In the genomic region with DNA sequence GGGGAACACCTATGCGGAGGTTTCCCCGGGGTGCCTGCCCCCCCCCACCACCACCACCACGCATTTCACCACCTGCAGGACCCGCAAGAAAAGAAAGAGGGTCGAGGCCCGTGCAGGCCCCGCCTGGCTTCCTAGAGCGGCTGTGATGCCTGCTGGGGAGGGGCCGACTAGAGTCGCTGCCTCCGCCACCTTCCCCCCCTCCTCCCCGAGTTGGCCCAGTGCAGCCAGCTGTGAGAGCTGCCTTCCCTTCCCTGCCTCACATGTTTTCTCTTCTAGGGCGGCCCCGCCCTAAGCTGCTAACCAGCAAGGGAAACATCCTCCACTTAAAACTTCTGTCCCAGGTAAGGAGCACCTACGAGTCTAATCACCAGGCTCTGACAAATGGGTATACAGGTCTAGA, we compare ENCODE assay signal across 8 mouse cellular contexts. TPM values are rescaled to one million over a fixed set of nuclear protein-coding genes. Genes with fewer than 3 reads are reported as not detected.
DNase-seq lines count a peak whose midpoint lies in the region; ATAC-seq and TF ChIP-seq lines count a peak whose summit lies in the region.
"Not testable (repeated sequence)": the region's sequence is repeated elsewhere in the genome, so short reads cannot be mapped to it uniquely, and the experiment has no call there.

No protein-coding gene starts in this region.

- peak overlapping the region; percentile 67 for H3K4me3 ChIP-seq in E14TG2a.4 (replicated peaks; ENCODE audit: low read length)
- H3K4me3 ChIP-seq in embryonic facial prominence, embryonic 10.5 days: peak overlapping the region; percentile 47
- H3K4me3 ChIP-seq in forebrain, embryonic 14.5 days (ENCODE audit: low read depth, low read length); liver, embryonic 11.5 days (ENCODE audit: low read depth, low read length): not testable (repeated sequence)
- H3K4me3 ChIP-seq in hindbrain, embryonic 12.5 days: peak overlapping the region; percentile 20
- H3K4me3 ChIP-seq in kidney, embryonic 16.5 days (ENCODE audit: low read length): peak overlapping the region; percentile 26; the same call in 1 of the 2 replicates
- 0 out of 2 replicates have a peak overlapping the region, but pooled peaks have one; percentile 15 for H3K4me3 ChIP-seq in midbrain, embryonic 13.5 days (replicated peaks)
- peak overlapping the region; percentile 26 for H3K4me3 ChIP-seq in stomach, embryonic 16.5 days (replicated peaks; ENCODE audit: low read length)

- not testable (repeated sequence) for ATAC-seq in forebrain, embryonic 14.5 days; hindbrain, embryonic 12.5 days (ENCODE audit: low FRiP score); kidney, embryonic 16.5 days (ENCODE audit: low FRiP score, low TSS enrichment); liver, embryonic 11.5 days (replicated peaks; ENCODE audit: low FRiP score); midbrain, embryonic 13.5 days; stomach, embryonic 16.5 days (ENCODE audit: insufficient read depth, low FRiP score)

- not testable (repeated sequence) for H3K27me3 ChIP-seq in E14TG2a.4 (ENCODE audit: insufficient read depth, low read length); embryonic facial prominence, embryonic 10.5 days (replicated peaks; ENCODE audit: low read depth, poor library complexity, severe bottlenecking); forebrain, embryonic 14.5 days (replicated peaks; ENCODE audit: control insufficient read depth, insufficient read depth, low read length); hindbrain, embryonic 12.5 days; kidney, embryonic 16.5 days (ENCODE audit: insufficient read depth, low read length); liver, embryonic 11.5 days (replicated peaks; ENCODE audit: control insufficient read depth, insufficient read depth, low read length); midbrain, embryonic 13.5 days; stomach, embryonic 16.5 days (ENCODE audit: control insufficient read depth, insufficient read depth, low read length)

- H3K9ac ChIP-seq in forebrain, embryonic 14.5 days (ENCODE audit: low read length); kidney, embryonic 16.5 days (replicated peaks; ENCODE audit: low read length); liver, embryonic 11.5 days (ENCODE audit: low read depth, low read length); midbrain, embryonic 13.5 days (replicated peaks): not testable (repeated sequence)
- peak overlapping the region; percentile 13; the same call in 1 of the 2 replicates for H3K9ac ChIP-seq in hindbrain, embryonic 12.5 days
- 0 out of 2 replicates have a peak overlapping the region, but pooled peaks have one; percentile 43 for H3K9ac ChIP-seq in stomach, embryonic 16.5 days (ENCODE audit: low read length)

- H3K4me2 ChIP-seq in forebrain, embryonic 14.5 days (ENCODE audit: low read length): 0 out of 2 replicates have a peak overlapping the region, but pooled peaks have one; percentile 7
- H3K4me2 ChIP-seq in hindbrain, embryonic 12.5 days (replicated peaks): peak overlapping the region; percentile 44
- H3K4me2 ChIP-seq in kidney, embryonic 16.5 days (replicated peaks; ENCODE audit: low read depth, low read length): peak overlapping the region; percentile 29; the same call in 1 of the 2 replicates
- H3K4me2 ChIP-seq in liver, embryonic 11.5 days: peak overlapping the region; percentile 29
- peak overlapping the region; percentile 30 for H3K4me2 ChIP-seq in midbrain, embryonic 13.5 days (replicated peaks)
- 0 out of 2 replicates have a peak overlapping the region, but pooled peaks have one; percentile 24 for H3K4me2 ChIP-seq in stomach, embryonic 16.5 days (ENCODE audit: low read depth, low read length)

- not testable (repeated sequence) for H3K27ac ChIP-seq in embryonic facial prominence, embryonic 10.5 days (replicated peaks); forebrain, embryonic 14.5 days (ENCODE audit: low read depth, low read length); hindbrain, embryonic 12.5 days; kidney, embryonic 16.5 days (ENCODE audit: low read length); liver, embryonic 11.5 days (ENCODE audit: low read depth, low read length); midbrain, embryonic 13.5 days; stomach, embryonic 16.5 days (ENCODE audit: low read length)

- DNase-seq in embryonic facial prominence, embryonic 10.5 days (ENCODE audit: low spot score): peak; percentile 44
- not testable (repeated sequence) for DNase-seq in forebrain, embryonic 14.5 days (ENCODE audit: low spot score); liver, embryonic 11.5 days (ENCODE audit: low spot score)

- 21% methylated on average over 15 of the region's 15 CpGs for WGBS in embryonic facial prominence, embryonic 10.5 days
- 32% methylated on average over 11 of the region's 15 CpGs for WGBS in forebrain, embryonic 14.5 days
- WGBS in hindbrain, embryonic 12.5 days: 26% methylated on average over 15 of the region's 15 CpGs
- 34% methylated on average over 13 of the region's 15 CpGs for WGBS in kidney, embryonic 16.5 days
- 52% methylated on average over 14 of the region's 15 CpGs for WGBS in liver, embryonic 11.5 days
- WGBS in midbrain, embryonic 13.5 days: 14% methylated on average over 14 of the region's 15 CpGs
- WGBS in stomach, embryonic 16.5 days: 28% methylated on average over 15 of the region's 15 CpGs

- not testable (repeated sequence) for H3K36me3 ChIP-seq in E14TG2a.4 (ENCODE audit: insufficient read depth, low read length); embryonic facial prominence, embryonic 10.5 days (replicated peaks); forebrain, embryonic 14.5 days (ENCODE audit: control insufficient read depth, insufficient read depth, low read length); hindbrain, embryonic 12.5 days; kidney, embryonic 16.5 days (ENCODE audit: insufficient read depth, low read length); liver, embryonic 11.5 days (ENCODE audit: control insufficient read depth, insufficient read depth, low read length); midbrain, embryonic 13.5 days; stomach, embryonic 16.5 days (ENCODE audit: control insufficient read depth, insufficient read depth, low read length)

- TF ChIP-seq CTCF in E14TG2a.4 (conservative IDR thresholded peaks at IDR 0.05; ENCODE audit: low read length): not testable (repeated sequence)

- peaks cover 14% of the 10 kb centered on the region for H3K9me3 ChIP-seq in E14TG2a.4 (ENCODE audit: low read length)
- not testable (repeated sequence) for H3K9me3 ChIP-seq in embryonic facial prominence, embryonic 10.5 days; forebrain, embryonic 14.5 days (replicated peaks; ENCODE audit: control insufficient read depth, low read length); hindbrain, embryonic 12.5 days (replicated peaks); kidney, embryonic 16.5 days (ENCODE audit: low read length); liver, embryonic 11.5 days (ENCODE audit: control insufficient read depth, low read length); midbrain, embryonic 13.5 days; stomach, embryonic 16.5 days (replicated peaks; ENCODE audit: control insufficient read depth, low read length)

- not testable (repeated sequence) for H3K4me1 ChIP-seq in E14TG2a.4 (replicated peaks; ENCODE audit: low read depth, low read length); embryonic facial prominence, embryonic 10.5 days; forebrain, embryonic 14.5 days (ENCODE audit: control insufficient read depth, insufficient read depth, low read length); hindbrain, embryonic 12.5 days; kidney, embryonic 16.5 days (ENCODE audit: insufficient read depth, low read length); liver, embryonic 11.5 days (replicated peaks; ENCODE audit: control insufficient read depth, insufficient read depth, low read length); midbrain, embryonic 13.5 days (replicated peaks); stomach, embryonic 16.5 days (ENCODE audit: control insufficient read depth, insufficient read depth, low read length)

RNA-seq across cellular contexts. Expression of gene Acer3, which starts 52.8 kb away (rescaled TPM):
- polyA plus RNA-seq in embryonic facial prominence, embryonic 10.5 days (2016; fragmentation: Nextera tagmentation; extraction: Ambion mirVana): 18.0 and 21.3 TPM in 2 replicates
- polyA plus RNA-seq in forebrain, embryonic 14.5 days (2014; fragmentation: Nextera tagmentation; extraction: Ambion mirVana): 10.1 and 11.3 TPM in 2 replicates
- polyA plus RNA-seq in hindbrain, embryonic 12.5 days (2016; fragmentation: Nextera tagmentation; extraction: Ambion mirVana): 14.9 and 15.8 TPM in 2 replicates
- 27.4 and 32.3 TPM in 2 replicates for polyA plus RNA-seq in kidney, embryonic 16.5 days (2015; fragmentation: Nextera tagmentation; extraction: Ambion mirVana)
- polyA plus RNA-seq in liver, embryonic 11.5 days (2014; fragmentation: Nextera tagmentation; extraction: Ambion mirVana): 35.2 and 35.8 TPM in 2 replicates
- 13.6 and 14.9 TPM in 2 replicates for polyA plus RNA-seq in midbrain, embryonic 13.5 days (2015; fragmentation: Nextera tagmentation; extraction: Ambion mirVana)
- 28.8 and 34.4 TPM in 2 replicates for polyA plus RNA-seq in stomach, embryonic 16.5 days (2015; fragmentation: Nextera tagmentation; extraction: Ambion mirVana)
